Mouse (Mus musculus): ENCODE measurements around the gene Aifm1. TPM values are rescaled to one million over a fixed set of nuclear protein-coding genes. Genes with fewer than 3 reads are reported as not detected.

The Aifm1 gene
- total and polyA plus RNA-seq, 3 experiments, result 7.0 to 71.4 (median 48.8) TPM

DNA sequence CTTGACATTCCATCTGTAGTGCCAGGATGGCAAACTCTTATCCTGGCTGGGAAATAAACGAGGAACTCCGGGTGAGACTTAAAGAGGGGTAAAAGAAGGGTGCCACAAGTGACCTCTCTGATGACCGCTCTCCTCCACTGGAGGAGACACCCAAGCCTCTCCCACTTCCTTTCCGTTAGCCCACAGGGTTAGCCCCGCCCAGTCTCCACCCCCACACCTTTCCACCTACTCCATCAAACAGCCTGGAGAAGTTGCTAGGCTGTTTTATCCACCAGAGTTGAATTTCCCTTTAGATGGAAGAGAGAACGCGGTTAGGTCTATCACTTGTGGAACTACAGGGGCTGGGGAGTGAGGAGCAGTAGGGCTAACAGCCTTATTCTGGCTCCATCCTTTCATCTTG is 88.1 kb downstream of the Aifm1 start:
- Histone ChIP-seq H3K9me3 (replicated peaks) (no peaks in the 10 kb centered on the region), H3K36me3 (replicated peaks) (peaks cover 49% of the 10 kb centered on the region), H3K4me3 (ENCODE audit: low read depth, low read length) (peak overlapping the region; percentile 61; the same call in 1 of the 2 replicates), H3K4me1 (ENCODE audit: insufficient read depth, low read depth, low read length) (peaks cover 64% of the 10 kb centered on the region), H3K27me3 (ENCODE audit: insufficient read depth, low read length) (no peaks in the 10 kb centered on the region)
- ATAC-seq (ENCODE audit: extremely low read depth, insufficient number of reproducible peaks, low FRiP score, poor library complexity, severe bottlenecking) (peak; percentile 43; the same call in 1 of the 2 replicates), DNase-seq (ENCODE audit: low spot score) (no peak)
- TF ChIP-seq POLR2AphosphoS5 (IDR thresholded peaks at IDR 0.05; ENCODE audit: insufficient replicate concordance, low read depth, low read length) (no peak), GATA1 (IDR thresholded peaks at IDR 0.05; ENCODE audit: borderline replicate concordance, low read length) (no peak), GATA2 (IDR thresholded peaks at IDR 0.05; ENCODE audit: borderline replicate concordance, low read depth, low read length) (no peak), TAL1 (conservative IDR thresholded peaks at IDR 0.05; ENCODE audit: low read depth, low read length) (no peak), CTCF (IDR thresholded peaks at IDR 0.05; ENCODE audit: low read depth, low read length) (no peak)

Other genes starting within 250 kb of the Aifm1 start
- 5.6 and 12.2 TPM in 2 replicates for gene Bcorl1, start 172.2 kb downstream of the Aifm1 start, total RNA-seq (2014; fragmentation: Nextera tagmentation)
- gene Bcorl1, start 172.2 kb downstream of the Aifm1 start, total RNA-seq (2017), result 2.4 and 6.0 TPM in 2 replicates
- 1.7 and 3.0 TPM in 2 replicates for gene Bcorl1, start 172.2 kb downstream of the Aifm1 start, polyA plus RNA-seq (2012)
- gene Elf4, start 50.4 kb downstream of the Aifm1 start, total RNA-seq (2014; fragmentation: Nextera tagmentation), result 87.3 and 92.6 TPM in 2 replicates
- gene Elf4, start 50.4 kb downstream of the Aifm1 start, total RNA-seq (2017), result 12.4 and 13.4 TPM in 2 replicates
- gene Elf4, start 50.4 kb downstream of the Aifm1 start, polyA plus RNA-seq (2012), result 19.9 and 26.5 TPM in 2 replicates
- gene Rab33a, start 5.7 kb upstream of the Aifm1 start, total RNA-seq (2014; fragmentation: Nextera tagmentation), result 0.63 TPM in 1 of 2 replicates, not detected in the other
- 0.29 TPM in 1 of 2 replicates, not detected in the other for gene Rab33a, start 5.7 kb upstream of the Aifm1 start, total RNA-seq (2017)
- gene Rab33a, start 5.7 kb upstream of the Aifm1 start, polyA plus RNA-seq (2012), result 0.08 and 0.13 TPM in 2 replicates
- gene Zfp280c, start 80.9 kb upstream of the Aifm1 start, total RNA-seq (2014; fragmentation: Nextera tagmentation), result 114 and 149 TPM in 2 replicates
- 23.7 and 33.3 TPM in 2 replicates for gene Zfp280c, start 80.9 kb upstream of the Aifm1 start, total RNA-seq (2017)
- 1.2 and 1.7 TPM in 2 replicates for gene Zfp280c, start 80.9 kb upstream of the Aifm1 start, polyA plus RNA-seq (2012)
- 5.1 and 5.6 TPM in 2 replicates for gene Slc25a14, start 109.8 kb upstream of the Aifm1 start, total RNA-seq (2014; fragmentation: Nextera tagmentation)
- 11.8 and 17.0 TPM in 2 replicates for gene Slc25a14, start 109.8 kb upstream of the Aifm1 start, total RNA-seq (2017)
- 0.21 and 0.29 TPM in 2 replicates for gene Slc25a14, start 109.8 kb upstream of the Aifm1 start, polyA plus RNA-seq (2012)
- gene Gpr119, start 160.9 kb upstream of the Aifm1 start, total RNA-seq (2014; fragmentation: Nextera tagmentation), result not detected in 2 replicates
- not detected in 2 replicates for gene Gpr119, start 160.9 kb upstream of the Aifm1 start, total RNA-seq (2017)
- not detected in 2 replicates for gene Gpr119, start 160.9 kb upstream of the Aifm1 start, polyA plus RNA-seq (2012)
- gene Rbmx2, start 181.4 kb upstream of the Aifm1 start, total RNA-seq (2014; fragmentation: Nextera tagmentation), result 16.2 and 17.0 TPM in 2 replicates
- gene Rbmx2, start 181.4 kb upstream of the Aifm1 start, total RNA-seq (2017), result 19.9 and 20.7 TPM in 2 replicates
- 11.2 and 11.4 TPM in 2 replicates for gene Rbmx2, start 181.4 kb upstream of the Aifm1 start, polyA plus RNA-seq (2012)

Measured in G1E (cell line).